Mouse (Mus musculus) thymus, adult 2 months (tissue): ENCODE measurements around the gene Comp. TPM values are rescaled to one million over a fixed set of nuclear protein-coding genes. Genes with fewer than 3 reads are reported as not detected.

Experiments used
- DNase-seq: peaks from one replicate; pipeline ENCODE4 v3.0.0; 2021
- H3K27ac ChIP-seq: fragments of 200-500 bp; 2 replicates; pipeline ENCODE4 v1.5.1; 2012; ENCODE audit warnings: low read length, control low read depth; ENCODE audit not compliant: control insufficient read depth, insufficient read depth
- H3K27me3 ChIP-seq: fragments of 200-500 bp; 2 replicates; pipeline ENCODE4 v1.6.1; 2012; ENCODE audit warnings: mild to moderate bottlenecking, low read length, moderate library complexity, mixed read lengths; ENCODE audit not compliant: control insufficient read depth, insufficient read depth
- H3K36me3 ChIP-seq: fragments of 200-500 bp; 2 replicates; pipeline ENCODE4 v1.6.1; 2012; ENCODE audit warnings: mild to moderate bottlenecking, low read length, moderate library complexity; ENCODE audit not compliant: control insufficient read depth, insufficient read depth
- H3K4me1 ChIP-seq: fragments of 200-500 bp; replicated peaks from 2 replicates; pipeline ENCODE4 v1.6.1; 2012; ENCODE audit warnings: low read length; ENCODE audit not compliant: control insufficient read depth, insufficient read depth
- H3K4me3 ChIP-seq: fragments of 200-500 bp; 2 replicates; pipeline ENCODE4 v1.5.1; 2012; ENCODE audit warnings: mild to moderate bottlenecking, low read length, control low read depth, moderate library complexity; ENCODE audit not compliant: control insufficient read depth, insufficient read depth
- CTCF ChIP-seq: fragments of 200-500 bp; IDR thresholded peaks from 2 replicates; pipeline ENCODE4 v1.5.1; 2012; ENCODE audit warnings: mild to moderate bottlenecking, control low read depth, low read length, moderate library complexity, borderline replicate concordance; ENCODE audit not compliant: control insufficient read depth, poor library complexity, insufficient read depth; ENCODE audit errors: extremely low read depth
- POLR2A ChIP-seq: fragments of 200-500 bp; IDR thresholded peaks from 2 replicates; pipeline ENCODE4 v1.6.1; 2012; ENCODE audit warnings: mild to moderate bottlenecking, low read length, control low read depth, moderate library complexity; ENCODE audit not compliant: control insufficient read depth, poor library complexity, insufficient read depth; ENCODE audit errors: extremely low read depth
- WGBS: fragments of 180-500 bp; shearing (Covaris S2); methylation state at CpG from one replicate; pipeline ENCODE4 v1.1.7; 2018; 5-methylcytosine and 5-hydroxymethylcytosine counted together
- polyA plus RNA-seq: library from polyadenylated mRNA; depleted of rRNA; stranded (reverse); fragments of >200 nt; gene quantifications from 2 replicates; pipeline ENCODE4 v1.2.3, GENCODE M21; 2012

Comp gene
- polyA plus RNA-seq, 1 experiment: 4.7 TPM

GRCm38 (mm10) chr8:70383287-70383686 lies 9.9 kb downstream of the Comp start:
- Histone ChIP-seq H3K4me1 (no peaks in the 10 kb centered on the region), H3K4me3 (no peak overlapping the region), H3K27ac (no peak overlapping the region), H3K27me3 (no peaks in the 10 kb centered on the region), H3K36me3 (no peaks in the 10 kb centered on the region)
- WGBS: 60% methylated on average over 3 of the region's 3 CpGs
- TF ChIP-seq POLR2A: no peak
- peak; percentile 47; the same call in 1 of the 2 replicates for TF ChIP-seq CTCF
- peak; percentile 65 for DNase-seq

- TF ChIP-seq CTCF (no peak), POLR2A (no peak)
- DNase-seq: no peak
- no peaks in the 10 kb centered on the region for H3K36me3 ChIP-seq
- H3K27me3 ChIP-seq: no peaks in the 10 kb centered on the region
- no peak overlapping the region for H3K27ac ChIP-seq
- WGBS: 96% methylated on average over 2 of the region's 2 CpGs
- no peak overlapping the region for H3K4me3 ChIP-seq
- H3K4me1 ChIP-seq: no peaks in the 10 kb centered on the region
These were observed 16.3 kb downstream of the Comp start for GRCm38 (mm10) chr8:70389678-70390077.

- WGBS: 97% methylated on average over 5 of the region's 5 CpGs
- Histone ChIP-seq H3K36me3 (no peaks in the 10 kb centered on the region), H3K27ac (no peak overlapping the region), H3K4me3 (no peak overlapping the region), H3K27me3 (no peaks in the 10 kb centered on the region), H3K4me1 (0 out of 2 replicates have a peak, but pooled peaks cover 5% of the 10 kb centered on the region)
- TF ChIP-seq CTCF: no peak
- TF ChIP-seq POLR2A: no peak
- no peak for DNase-seq
These were observed 19.7 kb downstream of the Comp start for GRCm38 (mm10) chr8:70393087-70393486.

DNA sequence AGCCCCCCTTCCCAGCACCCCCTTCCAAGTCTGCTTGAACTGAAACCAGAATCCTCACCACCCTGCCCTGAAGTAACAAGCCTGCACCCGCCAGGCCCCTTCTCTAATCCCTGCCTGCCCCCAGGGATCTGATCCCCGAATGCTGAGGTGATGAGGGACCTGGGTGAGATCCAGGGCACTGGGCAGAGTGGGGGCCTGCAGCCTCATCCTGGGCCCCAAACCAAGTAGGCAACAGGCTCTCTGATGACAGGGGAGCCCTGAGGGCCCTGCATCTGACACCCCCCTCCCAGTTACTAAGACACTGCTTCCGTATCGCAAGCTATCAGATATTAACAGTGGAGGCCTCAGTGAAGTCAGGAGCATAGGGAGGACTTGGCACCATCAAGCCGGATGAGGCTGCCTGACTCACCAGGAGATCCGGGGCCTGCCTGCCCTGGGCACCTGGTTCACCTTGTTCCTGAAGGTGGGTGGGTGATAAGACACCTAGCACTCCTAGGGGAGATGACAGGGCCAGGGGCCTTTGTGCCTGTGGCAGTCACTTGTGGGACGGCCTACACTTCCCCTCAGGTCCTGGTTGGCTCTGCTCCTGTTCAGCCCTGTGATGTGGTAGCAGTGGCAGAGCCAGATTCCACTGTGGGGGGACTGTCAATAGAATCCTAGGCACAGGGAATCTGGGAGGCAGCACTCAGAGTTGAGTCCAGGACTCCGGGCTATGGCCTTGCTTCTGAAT lies 21.1 kb downstream of the Comp start:
- DNase-seq: no peak
- H3K4me3 ChIP-seq: no peak overlapping the region
- no peaks in the 10 kb centered on the region for H3K36me3 ChIP-seq
- H3K27ac ChIP-seq: no peak overlapping the region
- no peak for TF ChIP-seq CTCF
- TF ChIP-seq POLR2A: no peak
- no peaks in the 10 kb centered on the region for H3K27me3 ChIP-seq
- H3K4me1 ChIP-seq: peaks cover 10% of the 10 kb centered on the region; the same call in 1 of the 2 replicates
- 93% methylated on average over 8 of the region's 8 CpGs for WGBS

GRCm38 (mm10) chr8:70395649-70396048 lies 22.3 kb downstream of the Comp start:
- no peak for DNase-seq
- 86% methylated on average over 5 of the region's 5 CpGs for WGBS

GRCm38 (mm10) chr8:70396184-70396583 lies 22.8 kb downstream of the Comp start:
- Histone ChIP-seq H3K36me3 (no peaks in the 10 kb centered on the region), H3K27ac (no peak overlapping the region), H3K4me3 (no peak overlapping the region), H3K27me3 (no peaks in the 10 kb centered on the region), H3K4me1 (peaks cover 10% of the 10 kb centered on the region; the same call in 1 of the 2 replicates)
- no peak for DNase-seq
- 91% methylated on average over 5 of the region's 5 CpGs for WGBS
- no peak for TF ChIP-seq CTCF
- TF ChIP-seq POLR2A: no peak

More at GRCm38 (mm10) chr8:70395649-70396048, 22.3 kb downstream of the Comp start:
- Histone ChIP-seq H3K27me3 (no peaks in the 10 kb centered on the region), H3K4me1 (peaks cover 10% of the 10 kb centered on the region; the same call in 1 of the 2 replicates), H3K36me3 (no peaks in the 10 kb centered on the region), H3K27ac (no peak overlapping the region), H3K4me3 (no peak overlapping the region)
- TF ChIP-seq POLR2A (no peak), CTCF (no peak)
